Mouse (Mus musculus): ENCODE measurements around the gene Hmgcs2. TPM values are rescaled to one million over a fixed set of nuclear protein-coding genes. Genes with fewer than 3 reads are reported as not detected.

Gene Hmgcs2
- polyA plus RNA-seq, 1 experiment = 4.2 TPM

DNA sequence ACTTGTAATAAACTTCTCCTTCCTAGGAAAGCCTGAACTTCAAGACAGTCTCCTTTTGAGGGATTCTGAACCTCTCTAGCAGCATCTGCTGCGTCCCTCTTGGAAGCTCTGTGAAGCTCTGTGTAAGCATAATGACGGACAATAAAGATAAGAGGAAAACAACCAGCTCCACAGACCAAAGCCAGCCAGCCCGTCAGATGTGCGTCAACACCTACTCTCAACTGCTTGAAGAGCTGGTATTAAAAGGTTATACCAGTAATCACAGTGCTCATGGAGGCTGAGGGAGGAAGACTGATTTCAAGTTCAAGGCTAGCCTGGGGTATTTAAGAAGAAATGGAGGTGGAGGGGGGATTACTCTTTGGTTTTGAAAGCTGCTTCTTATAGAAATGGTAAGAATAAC is 553 bp upstream of the Hmgcs2 start:
- H3K27ac ChIP-seq (ENCODE audit: insufficient read depth, low read depth, low read length) = peak overlapping the region; percentile 42
- no peaks in the 10 kb centered on the region for H3K36me3 ChIP-seq (ENCODE audit: control insufficient read depth, insufficient read depth, low read length)
- H3K4me1 ChIP-seq (ENCODE audit: control insufficient read depth, insufficient read depth, insufficient read length, low read length) = peaks cover 9% of the 10 kb centered on the region; the same call in 1 of the 2 replicates
- TF ChIP-seq CTCF (IDR thresholded peaks at IDR 0.05; ENCODE audit: extremely low read depth, insufficient read length, insufficient replicate concordance, low read depth, low read length) (no peak), POLR2A (IDR thresholded peaks at IDR 0.05; ENCODE audit: low read depth, low read length) (no peak)
- no peak overlapping the region for H3K4me3 ChIP-seq (ENCODE audit: low read depth, low read length)
- WGBS = 15% methylated on average over 4 of the region's 4 CpGs
- H3K27me3 ChIP-seq (ENCODE audit: control insufficient read depth, insufficient read depth, low read length) = no peaks in the 10 kb centered on the region

DNA sequence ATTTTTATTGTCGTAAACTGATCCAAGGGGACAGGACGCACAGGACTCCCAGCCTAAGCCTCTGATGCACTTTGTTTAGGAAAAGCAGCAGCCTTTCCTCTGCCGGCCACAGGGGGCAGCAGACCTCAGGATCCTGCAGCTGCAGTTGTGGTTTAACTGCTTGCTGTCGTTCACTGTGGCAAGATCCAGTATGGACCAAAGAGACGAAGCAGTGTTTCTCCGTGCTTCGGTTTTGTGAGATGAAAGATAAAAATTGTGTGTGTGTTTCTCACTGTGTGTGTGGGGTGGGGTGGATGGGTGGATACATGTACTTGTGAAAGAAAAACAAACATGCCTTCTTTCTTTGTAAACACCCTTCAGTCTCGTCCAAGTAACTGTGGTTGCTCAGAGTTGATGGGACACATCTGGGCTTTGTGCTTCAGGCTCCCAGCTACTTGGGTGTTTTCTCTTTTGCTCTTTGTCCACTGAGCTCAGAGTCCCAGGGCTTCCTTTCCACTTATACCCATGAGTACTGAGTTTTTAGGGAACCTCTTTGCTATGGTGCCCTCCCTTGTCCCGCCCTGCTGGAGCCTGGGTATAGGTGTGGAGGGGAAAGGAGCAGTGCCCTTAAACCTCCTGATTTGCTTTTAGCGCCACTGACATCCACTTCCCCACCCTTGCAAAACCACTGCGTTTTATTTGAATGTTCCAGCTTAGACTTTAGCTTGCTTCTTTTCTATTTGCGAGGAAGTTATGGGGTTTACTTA is 871 bp downstream of the Hmgcs2 start:
- Histone ChIP-seq H3K4me1 (ENCODE audit: control insufficient read depth, insufficient read depth, insufficient read length, low read length) (peaks cover 9% of the 10 kb centered on the region; the same call in 1 of the 2 replicates), H3K4me3 (ENCODE audit: low read depth, low read length) (0 out of 2 replicates have a peak overlapping the region, but pooled peaks have one; percentile 9), H3K27ac (ENCODE audit: insufficient read depth, low read depth, low read length) (no peak overlapping the region), H3K36me3 (ENCODE audit: control insufficient read depth, insufficient read depth, low read length) (no peaks in the 10 kb centered on the region), H3K27me3 (ENCODE audit: control insufficient read depth, insufficient read depth, low read length) (no peaks in the 10 kb centered on the region)
- 10% methylated on average over 12 of the region's 12 CpGs for WGBS
- no peak for TF ChIP-seq POLR2A (IDR thresholded peaks at IDR 0.05; ENCODE audit: low read depth, low read length)
- TF ChIP-seq CTCF (IDR thresholded peaks at IDR 0.05; ENCODE audit: extremely low read depth, insufficient read length, insufficient replicate concordance, low read depth, low read length) = peak; percentile 91

DNA sequence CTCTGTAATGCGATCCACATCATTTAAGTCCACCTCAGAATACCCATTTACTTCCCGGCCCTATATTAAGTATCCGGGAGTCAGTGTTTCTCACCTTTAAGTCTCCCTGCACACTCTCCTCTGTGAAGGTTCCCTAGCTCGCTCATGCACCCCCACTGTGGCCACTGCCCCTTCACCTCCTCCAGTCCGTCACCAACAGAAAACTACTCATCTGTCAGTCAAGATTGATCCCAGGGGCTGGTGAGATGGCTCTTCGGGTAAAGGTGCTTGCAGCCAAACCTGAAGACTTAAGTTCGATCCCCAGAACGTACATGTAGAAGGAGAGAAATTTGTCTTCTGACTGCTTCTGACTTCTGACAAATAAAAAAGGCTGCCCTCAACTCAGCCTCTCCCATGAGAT is 2.2 kb downstream of the Hmgcs2 start:
- WGBS = 80% methylated on average over 8 of the region's 8 CpGs

DNA sequence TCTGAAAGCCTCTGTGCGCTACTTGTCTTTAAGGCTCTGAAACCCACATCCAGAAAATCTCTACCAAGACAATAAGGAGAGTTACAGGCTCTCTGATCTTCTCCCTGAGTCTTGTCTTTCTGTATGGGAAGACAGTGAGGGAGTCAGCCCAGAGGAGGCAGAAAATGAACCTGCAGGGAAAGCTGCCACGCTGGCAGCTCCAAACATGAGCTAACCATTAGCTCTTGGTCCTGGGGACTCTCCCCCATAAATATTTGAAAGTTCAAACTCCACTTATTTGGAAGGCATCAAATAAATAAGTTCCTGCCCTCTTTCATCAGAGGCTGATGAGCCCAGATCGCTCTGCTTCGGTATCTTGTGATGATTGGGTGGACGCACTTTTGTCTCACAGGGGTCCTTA is 3.0 kb downstream of the Hmgcs2 start:
- Histone ChIP-seq H3K36me3 (ENCODE audit: control insufficient read depth, insufficient read depth, low read length) (no peaks in the 10 kb centered on the region), H3K4me3 (ENCODE audit: low read depth, low read length) (no peak overlapping the region), H3K27me3 (ENCODE audit: control insufficient read depth, insufficient read depth, low read length) (no peaks in the 10 kb centered on the region), H3K4me1 (ENCODE audit: control insufficient read depth, insufficient read depth, insufficient read length, low read length) (peaks cover 9% of the 10 kb centered on the region; the same call in 1 of the 2 replicates), H3K27ac (ENCODE audit: insufficient read depth, low read depth, low read length) (no peak overlapping the region)
- TF ChIP-seq CTCF (IDR thresholded peaks at IDR 0.05; ENCODE audit: extremely low read depth, insufficient read length, insufficient replicate concordance, low read depth, low read length) (no peak), POLR2A (IDR thresholded peaks at IDR 0.05; ENCODE audit: low read depth, low read length) (no peak)
- 49% methylated on average over 5 of the region's 5 CpGs for WGBS

More for the DNA sequence above, 2.2 kb downstream of the Hmgcs2 start:
- no peak overlapping the region for H3K27ac ChIP-seq (ENCODE audit: insufficient read depth, low read depth, low read length)
- no peaks in the 10 kb centered on the region for H3K36me3 ChIP-seq (ENCODE audit: control insufficient read depth, insufficient read depth, low read length)
- no peak overlapping the region for H3K4me3 ChIP-seq (ENCODE audit: low read depth, low read length)
- TF ChIP-seq CTCF (IDR thresholded peaks at IDR 0.05; ENCODE audit: extremely low read depth, insufficient read length, insufficient replicate concordance, low read depth, low read length) (no peak), POLR2A (IDR thresholded peaks at IDR 0.05; ENCODE audit: low read depth, low read length) (no peak)
- H3K27me3 ChIP-seq (ENCODE audit: control insufficient read depth, insufficient read depth, low read length) = no peaks in the 10 kb centered on the region
- H3K4me1 ChIP-seq (ENCODE audit: control insufficient read depth, insufficient read depth, insufficient read length, low read length) = peaks cover 9% of the 10 kb centered on the region; the same call in 1 of the 2 replicates

DNA sequence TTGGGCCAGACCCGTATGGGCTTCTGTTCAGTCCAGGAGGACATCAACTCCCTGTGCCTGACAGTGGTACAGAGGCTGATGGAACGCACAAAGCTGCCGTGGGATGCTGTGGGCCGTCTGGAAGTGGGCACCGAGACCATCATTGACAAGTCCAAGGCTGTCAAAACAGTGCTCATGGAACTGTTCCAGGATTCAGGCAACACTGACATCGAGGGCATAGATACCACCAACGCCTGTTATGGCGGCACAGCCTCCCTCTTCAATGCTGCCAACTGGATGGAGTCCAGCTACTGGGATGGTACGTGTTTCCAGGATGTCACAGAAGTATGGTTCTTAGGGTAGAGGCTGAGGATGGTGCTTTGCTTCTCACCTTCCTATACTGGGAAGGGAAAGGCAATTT is 10.8 kb downstream of the Hmgcs2 start:
- H3K36me3 ChIP-seq (ENCODE audit: control insufficient read depth, insufficient read depth, low read length) = no peaks in the 10 kb centered on the region
- no peak for TF ChIP-seq POLR2A (IDR thresholded peaks at IDR 0.05; ENCODE audit: low read depth, low read length)
- TF ChIP-seq CTCF (IDR thresholded peaks at IDR 0.05; ENCODE audit: extremely low read depth, insufficient read length, insufficient replicate concordance, low read depth, low read length) = no peak
- no peaks in the 10 kb centered on the region for H3K4me1 ChIP-seq (ENCODE audit: control insufficient read depth, insufficient read depth, insufficient read length, low read length)
- 90% methylated on average over 9 of the region's 9 CpGs for WGBS
- no peak overlapping the region for H3K4me3 ChIP-seq (ENCODE audit: low read depth, low read length)
- H3K27me3 ChIP-seq (ENCODE audit: control insufficient read depth, insufficient read depth, low read length) = no peaks in the 10 kb centered on the region
- H3K27ac ChIP-seq (ENCODE audit: insufficient read depth, low read depth, low read length) = no peak overlapping the region

DNA sequence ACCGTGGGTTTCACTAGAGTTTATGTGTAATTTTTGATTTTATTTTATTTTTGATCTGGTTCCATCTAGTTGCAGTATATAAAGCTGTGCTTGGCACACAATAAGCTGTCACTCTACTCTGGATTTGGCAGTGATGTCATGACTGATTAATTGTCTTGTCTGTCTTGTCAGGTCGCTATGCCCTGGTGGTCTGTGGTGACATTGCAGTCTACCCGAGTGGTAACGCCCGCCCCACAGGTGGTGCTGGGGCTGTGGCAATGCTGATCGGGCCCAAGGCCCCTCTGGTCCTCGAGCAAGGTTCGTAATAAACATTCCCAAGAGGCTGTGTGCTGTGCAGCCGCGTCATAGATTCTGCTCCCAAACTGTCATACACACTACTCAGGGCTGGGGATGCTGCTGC is 15.7 kb downstream of the Hmgcs2 start:
- no peak overlapping the region for H3K4me3 ChIP-seq (ENCODE audit: low read depth, low read length)
- H3K27me3 ChIP-seq (ENCODE audit: control insufficient read depth, insufficient read depth, low read length) = no peaks in the 10 kb centered on the region
- TF ChIP-seq POLR2A (IDR thresholded peaks at IDR 0.05; ENCODE audit: low read depth, low read length) = no peak
- no peak for TF ChIP-seq CTCF (IDR thresholded peaks at IDR 0.05; ENCODE audit: extremely low read depth, insufficient read length, insufficient replicate concordance, low read depth, low read length)
- WGBS = 84% methylated on average over 10 of the region's 10 CpGs
- H3K4me1 ChIP-seq (ENCODE audit: control insufficient read depth, insufficient read depth, insufficient read length, low read length) = no peaks in the 10 kb centered on the region
- H3K36me3 ChIP-seq (ENCODE audit: control insufficient read depth, insufficient read depth, low read length) = no peaks in the 10 kb centered on the region
- H3K27ac ChIP-seq (ENCODE audit: insufficient read depth, low read depth, low read length) = no peak overlapping the region

DNA sequence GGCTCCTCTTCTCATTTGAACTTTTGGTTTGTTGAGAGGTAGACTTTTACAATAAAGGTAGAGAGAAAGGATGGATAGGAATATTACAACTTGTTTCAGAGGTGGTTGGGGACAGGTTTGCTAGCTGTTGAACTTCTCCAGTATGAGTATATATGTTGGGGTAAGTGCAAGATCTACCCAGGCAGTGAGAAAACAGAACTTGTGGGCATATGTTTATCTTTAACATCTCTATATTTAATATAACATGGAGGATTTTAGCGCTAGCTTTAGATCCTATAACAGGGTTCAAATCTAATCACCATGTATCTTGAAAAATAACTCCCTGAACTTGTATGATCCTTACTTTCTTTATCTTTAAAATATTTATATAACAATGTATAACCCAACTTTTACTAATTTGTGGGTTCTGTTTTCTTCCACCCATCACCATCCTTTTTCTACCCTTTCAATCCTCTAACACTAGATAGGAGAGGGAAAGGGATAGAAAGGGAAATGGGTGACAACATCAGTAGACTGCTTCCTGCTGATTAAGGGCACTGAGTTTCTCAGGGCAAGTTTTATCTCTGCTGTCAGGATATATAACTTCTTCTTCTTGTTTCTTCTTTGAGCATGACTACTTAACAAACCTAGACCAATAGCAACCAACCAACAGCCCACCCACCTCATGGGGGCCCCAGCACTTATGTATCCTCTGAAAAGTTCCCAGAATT is 19.3 kb downstream of the Hmgcs2 start:
- WGBS = 85% methylated on average over 1 of the region's 1 CpGs
- H3K36me3 ChIP-seq (ENCODE audit: control insufficient read depth, insufficient read depth, low read length) = 0 out of 2 replicates have a peak, but pooled peaks cover 4% of the 10 kb centered on the region

More for the DNA sequence above, 19.3 kb downstream of the Hmgcs2 start:
- no peak overlapping the region for H3K27ac ChIP-seq (ENCODE audit: insufficient read depth, low read depth, low read length)
- H3K4me3 ChIP-seq (ENCODE audit: low read depth, low read length) = no peak overlapping the region
- H3K4me1 ChIP-seq (ENCODE audit: control insufficient read depth, insufficient read depth, insufficient read length, low read length) = no peaks in the 10 kb centered on the region
- H3K27me3 ChIP-seq (ENCODE audit: control insufficient read depth, insufficient read depth, low read length) = no peaks in the 10 kb centered on the region
- TF ChIP-seq CTCF (IDR thresholded peaks at IDR 0.05; ENCODE audit: extremely low read depth, insufficient read length, insufficient replicate concordance, low read depth, low read length) = no peak
- no peak for TF ChIP-seq POLR2A (IDR thresholded peaks at IDR 0.05; ENCODE audit: low read depth, low read length)

Data from small intestine, adult 2 months (tissue).